Mouse (Mus musculus): ENCODE measurements around the gene Pstpip1.
A peak's percentile ranks its signal among the peaks of the same experiment; 100 is the strongest.

Pstpip1 gene

GRCm38 (mm10) chr9:56089778-56090520, at the start of gene Pstpip1:
Pstpip1 (plus strand) TSS chr9:56089962.
- peak; percentile 53 to 76 for DNase-seq (ENCODE audit: inconsistent age in 2 of 2, low spot score in 1 of 2)

DNA sequence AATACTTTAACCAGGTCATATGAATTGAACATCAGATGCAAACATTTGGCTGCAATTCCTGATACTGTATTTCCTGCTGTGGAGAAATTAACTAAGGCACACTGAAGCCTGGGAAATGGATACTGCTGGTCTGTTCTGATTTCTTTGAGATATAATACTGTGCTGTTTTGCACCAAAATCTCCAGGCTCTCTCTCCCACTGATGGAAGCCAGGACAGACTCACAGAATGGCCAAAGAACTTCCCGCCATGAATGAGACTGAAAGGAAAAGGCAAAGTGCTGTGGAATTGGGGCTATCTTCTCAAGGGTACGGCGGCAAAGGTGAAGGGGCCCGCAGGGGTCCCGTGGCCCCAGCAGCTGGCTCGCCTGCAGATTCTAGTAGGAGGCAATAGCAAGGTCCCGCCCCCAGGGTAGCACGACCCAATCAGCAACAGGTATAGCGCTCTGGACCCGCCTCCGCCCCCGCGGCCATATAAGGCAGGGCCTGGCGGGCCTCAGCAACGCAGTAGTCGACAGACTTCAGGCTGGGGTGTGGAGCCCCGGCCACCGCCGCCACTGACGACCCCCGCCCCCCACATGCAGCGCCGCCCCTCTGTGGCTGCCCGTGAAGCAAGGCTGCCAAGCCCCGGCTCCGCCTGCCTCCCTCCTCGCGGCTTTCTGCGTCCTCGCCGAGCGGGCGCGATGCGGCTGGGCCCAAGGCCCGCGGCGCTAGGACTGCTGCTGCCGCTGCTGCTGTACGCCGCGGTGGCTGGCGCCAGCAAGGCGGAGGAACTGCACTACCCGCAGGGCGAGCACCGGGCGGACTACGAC, 48.2 kb upstream of the Pstpip1 start, which contains the start of gene Rcn2:
TSS of gene Rcn2 (plus strand) at position 474 of the 809 bp plus-strand sequence.
- peak; percentile 95 to 99 for DNase-seq (ENCODE audit: inconsistent age in 2 of 2, low spot score in 1 of 2)

DNA sequence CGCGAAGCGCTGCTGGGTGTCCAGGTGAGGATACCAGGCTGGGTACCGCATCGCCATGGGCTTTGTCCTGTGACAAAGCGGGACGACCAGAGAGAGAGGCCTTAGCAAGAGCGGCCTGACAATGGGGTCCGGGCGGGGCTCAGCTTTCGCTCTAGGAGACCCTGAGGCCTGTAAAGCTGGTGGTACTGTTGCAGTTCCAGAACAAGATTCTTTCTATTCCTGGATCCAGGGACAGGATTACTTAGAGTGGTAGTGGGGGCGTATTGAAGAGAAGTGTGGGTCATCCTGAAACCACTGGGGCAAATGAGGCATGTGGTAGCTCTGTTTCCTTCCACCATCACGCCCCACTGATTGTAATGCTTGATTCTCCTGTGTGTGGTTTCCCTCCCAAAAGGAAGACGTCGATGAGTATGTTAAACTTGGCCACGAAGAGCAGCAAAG, 47.6 kb upstream of the Pstpip1 start:
- DNase-seq (ENCODE audit: inconsistent age in 2 of 2, low spot score in 1 of 2) = no peak

GRCm38 (mm10) chr9:56053796-56054195, 36.0 kb upstream of the Pstpip1 start:
- DNase-seq (ENCODE audit: inconsistent age in 2 of 2, low spot score in 1 of 2) = no peak

DNA sequence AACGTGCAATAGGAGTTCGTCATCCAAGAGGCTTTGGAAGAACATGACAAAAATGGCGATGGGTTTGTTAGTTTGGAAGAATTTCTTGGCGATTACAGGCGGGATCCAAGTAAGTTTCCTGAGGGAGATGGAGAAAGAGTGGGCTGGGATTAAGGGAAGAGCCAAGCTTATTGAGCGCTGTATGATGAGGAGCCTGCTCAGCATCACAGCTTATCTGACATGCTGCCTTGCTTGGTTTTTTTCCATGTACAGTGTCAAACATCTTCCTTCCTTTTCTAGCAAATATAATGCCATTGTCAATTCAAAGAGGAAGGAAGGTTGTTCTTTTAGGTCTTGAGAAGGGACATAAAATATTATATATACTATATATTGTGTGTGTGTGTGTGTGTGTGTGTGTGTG, 33.6 kb upstream of the Pstpip1 start:
- no peak for DNase-seq (ENCODE audit: inconsistent age in 2 of 2, low spot score in 1 of 2)

GRCm38 (mm10) chr9:56062336-56062735, 27.4 kb upstream of the Pstpip1 start:
- DNase-seq (ENCODE audit: inconsistent age in 2 of 2, low spot score in 1 of 2) = no peak

DNA sequence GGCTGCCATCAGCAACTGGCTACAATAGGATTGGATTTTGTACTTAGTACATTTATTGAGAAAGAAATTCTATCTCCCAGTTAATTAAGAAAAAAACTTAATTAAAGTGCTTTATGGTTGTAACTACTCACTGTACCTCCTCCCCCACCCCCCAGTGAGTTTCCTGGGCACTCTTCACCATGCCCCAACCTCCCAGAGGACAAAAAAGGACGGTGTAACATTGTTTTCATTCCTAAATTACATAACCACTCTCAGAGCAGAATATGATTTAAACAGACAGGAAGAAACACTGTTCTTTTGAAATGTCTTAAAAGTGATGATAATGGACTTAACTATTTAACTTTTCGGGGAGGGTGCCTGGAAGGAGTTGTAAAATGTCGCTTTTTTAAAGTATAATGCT, 24.8 kb upstream of the Pstpip1 start:
- DNase-seq (ENCODE audit: inconsistent age in 2 of 2, low spot score in 1 of 2) = peak in 1 of 2 experiments; percentile 38

GRCm38 (mm10) chr9:56067964-56068363, 21.8 kb upstream of the Pstpip1 start:
- no peak for DNase-seq (ENCODE audit: inconsistent age in 2 of 2, low spot score in 1 of 2)

DNA sequence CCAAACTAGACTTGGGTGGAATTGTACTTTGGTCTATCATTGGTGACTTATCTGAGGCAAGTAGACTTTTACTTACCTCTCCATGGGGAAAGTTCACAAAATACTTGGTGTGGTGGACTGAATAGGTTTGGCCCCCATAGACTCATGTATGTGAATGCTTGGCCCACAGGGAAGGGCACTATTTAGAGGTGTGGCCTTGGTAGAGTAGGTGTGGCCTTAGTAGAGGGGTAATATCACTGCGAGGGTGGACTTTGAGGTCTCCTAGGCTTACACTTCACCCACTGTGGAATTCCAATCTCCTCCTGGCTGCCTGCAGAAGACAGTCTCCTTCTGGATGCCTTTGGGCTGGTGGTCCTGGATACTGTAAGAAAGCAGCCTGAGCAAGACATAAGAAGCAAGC, 21.1 kb upstream of the Pstpip1 start:
- DNase-seq (ENCODE audit: inconsistent age in 2 of 2, low spot score in 1 of 2) = no peak

GRCm38 (mm10) chr9:56072861-56073260, 16.9 kb upstream of the Pstpip1 start:
- DNase-seq (ENCODE audit: inconsistent age in 2 of 2, low spot score in 1 of 2) = no peak

- no peak for DNase-seq (ENCODE audit: inconsistent age in 2 of 2, low spot score in 1 of 2)
These were observed 14.9 kb upstream of the Pstpip1 start for GRCm38 (mm10) chr9:56074863-56075262.

GRCm38 (mm10) chr9:56075264-56075663, 14.5 kb upstream of the Pstpip1 start:
- peak; percentile 77 to 83 for DNase-seq (ENCODE audit: inconsistent age in 2 of 2, low spot score in 1 of 2)

GRCm38 (mm10) chr9:56075901-56076620, 13.7 kb upstream of the Pstpip1 start:
- peak; percentile 23 to 43 for DNase-seq (ENCODE audit: inconsistent age in 2 of 2, low spot score in 1 of 2)

DNA sequence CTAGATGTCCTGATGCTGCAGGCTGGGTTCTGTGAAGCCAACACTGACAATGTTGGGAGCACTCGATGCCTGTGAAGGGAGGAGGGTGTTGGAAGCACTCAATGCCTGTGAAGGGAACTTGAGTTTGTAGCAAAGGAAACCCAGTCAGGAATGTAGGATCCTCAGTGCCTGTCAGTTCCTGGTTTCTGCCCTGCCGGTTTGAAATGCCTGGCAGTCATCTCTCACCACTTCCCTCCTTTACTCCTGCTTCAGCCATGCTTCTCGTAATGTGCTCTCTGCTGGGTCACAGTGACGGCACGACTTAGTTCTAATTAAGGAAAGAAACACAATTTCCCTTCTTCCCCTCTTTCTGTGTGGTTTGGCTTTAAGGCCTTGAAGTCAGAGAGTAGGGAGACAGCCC, 10.2 kb upstream of the Pstpip1 start:
- no peak for DNase-seq (ENCODE audit: inconsistent age in 2 of 2, low spot score in 1 of 2)

DNA sequence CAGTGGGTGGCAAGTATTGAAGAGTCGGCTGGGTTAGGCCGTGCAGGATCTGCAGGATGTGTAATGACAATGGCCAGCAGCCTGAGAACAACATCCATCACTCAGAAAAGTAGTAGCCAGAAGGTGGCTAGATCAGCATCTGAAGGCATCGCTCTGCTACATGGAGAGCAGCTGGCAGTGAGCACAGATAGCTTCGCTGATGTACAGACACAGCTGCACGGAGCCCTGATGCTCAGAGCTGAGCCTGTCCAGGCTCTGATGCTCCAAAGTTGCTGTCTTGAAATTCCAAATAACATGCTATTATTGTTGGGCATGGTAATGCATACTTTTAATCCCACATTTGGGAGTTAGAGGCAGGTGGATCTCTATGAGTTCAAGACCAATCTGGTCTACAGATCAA, 3.2 kb upstream of the Pstpip1 start:
- no peak for DNase-seq (ENCODE audit: inconsistent age in 2 of 2, low spot score in 1 of 2)

DNA sequence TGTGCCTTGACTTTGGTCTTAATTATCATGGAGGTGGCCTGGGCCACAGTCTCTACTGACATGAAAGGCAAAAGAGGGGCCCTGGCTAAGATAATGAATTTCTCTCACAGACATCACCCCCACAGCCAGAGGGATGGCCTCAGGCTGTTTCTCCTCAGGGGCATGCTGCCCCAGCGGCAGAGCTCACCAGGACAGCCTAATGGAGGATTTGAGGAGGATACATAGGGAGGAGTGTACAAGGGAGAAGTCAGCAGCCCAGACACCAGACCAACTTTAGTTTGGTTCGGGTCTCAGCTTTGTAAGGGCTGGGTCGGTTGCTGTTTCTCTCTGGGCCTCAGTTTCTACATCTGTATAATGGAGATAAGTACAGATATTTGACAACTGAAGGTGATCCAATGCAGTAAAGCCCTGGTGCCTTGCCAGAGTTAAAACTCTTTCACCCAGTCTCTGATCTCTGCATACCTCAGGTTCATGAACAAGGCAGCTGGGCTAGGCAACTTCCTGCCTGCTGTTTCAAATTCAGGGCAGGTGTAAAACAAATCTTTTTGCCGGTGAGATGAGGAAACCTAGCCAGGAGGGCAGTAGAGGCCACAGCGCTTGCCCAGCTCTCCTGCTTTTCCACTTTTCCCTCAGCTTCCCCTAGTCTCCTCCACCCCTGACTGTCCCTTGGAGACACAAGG, 924 bp downstream of the Pstpip1 start:
- DNase-seq (ENCODE audit: inconsistent age in 2 of 2, low spot score in 1 of 2) = no peak

DNA sequence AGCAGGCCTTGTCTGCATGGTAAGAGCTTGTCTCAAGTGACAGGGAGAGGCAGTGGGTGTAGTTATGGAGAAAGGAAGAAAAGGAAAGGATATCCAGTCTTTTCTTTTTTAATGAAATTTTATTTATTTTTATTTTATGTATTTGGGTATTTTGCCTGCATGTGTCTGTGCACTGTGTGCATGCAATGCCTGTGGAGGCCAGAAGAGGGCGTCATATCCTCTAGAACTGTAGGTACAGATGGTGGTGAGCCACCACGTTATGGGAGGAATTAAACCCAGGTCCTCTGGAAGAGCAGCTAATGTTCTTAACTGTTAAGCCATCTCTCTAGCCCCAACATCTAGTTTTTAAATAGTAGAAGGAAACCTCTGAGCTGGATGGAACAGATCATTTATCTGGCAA, 2.3 kb downstream of the Pstpip1 start:
- no peak for DNase-seq (ENCODE audit: inconsistent age in 2 of 2, low spot score in 1 of 2)

DNA sequence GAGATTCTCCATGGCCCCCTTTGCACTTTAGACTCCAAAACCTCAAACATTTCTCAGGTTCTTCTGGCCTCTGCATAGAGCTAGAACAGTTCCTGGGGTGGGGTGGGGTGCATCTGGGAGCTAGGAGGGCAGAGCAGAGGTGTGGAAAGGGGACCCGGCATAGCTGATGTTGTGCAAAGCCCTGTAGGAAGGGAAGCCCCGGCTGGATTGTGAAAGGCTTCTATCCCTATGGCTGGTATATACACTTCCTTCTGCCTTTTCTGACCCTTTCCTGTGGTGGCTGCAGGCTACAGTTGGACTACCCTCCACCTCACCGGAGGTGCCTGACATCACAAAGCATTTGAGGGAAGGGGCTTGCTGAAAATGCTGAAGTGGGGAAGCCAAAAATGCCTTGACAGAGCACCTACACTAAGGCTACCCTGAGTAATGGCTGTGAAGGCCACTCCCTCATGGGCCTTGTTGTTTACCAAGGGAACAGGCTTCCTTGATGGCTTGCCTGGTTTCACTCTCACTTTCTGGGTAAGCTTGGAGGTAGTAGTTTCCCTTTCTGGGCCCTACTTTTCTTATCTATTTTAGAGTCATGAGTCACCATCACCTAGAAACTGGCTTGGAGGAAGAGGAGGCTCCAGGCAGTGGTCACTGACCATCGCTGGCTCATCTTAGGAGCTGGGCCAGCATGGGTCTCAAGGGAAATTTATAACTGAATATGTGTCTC, 8.0 kb downstream of the Pstpip1 start:
- peak in 1 of 2 experiments; percentile 42 for DNase-seq (ENCODE audit: inconsistent age in 2 of 2, low spot score in 1 of 2)

DNA sequence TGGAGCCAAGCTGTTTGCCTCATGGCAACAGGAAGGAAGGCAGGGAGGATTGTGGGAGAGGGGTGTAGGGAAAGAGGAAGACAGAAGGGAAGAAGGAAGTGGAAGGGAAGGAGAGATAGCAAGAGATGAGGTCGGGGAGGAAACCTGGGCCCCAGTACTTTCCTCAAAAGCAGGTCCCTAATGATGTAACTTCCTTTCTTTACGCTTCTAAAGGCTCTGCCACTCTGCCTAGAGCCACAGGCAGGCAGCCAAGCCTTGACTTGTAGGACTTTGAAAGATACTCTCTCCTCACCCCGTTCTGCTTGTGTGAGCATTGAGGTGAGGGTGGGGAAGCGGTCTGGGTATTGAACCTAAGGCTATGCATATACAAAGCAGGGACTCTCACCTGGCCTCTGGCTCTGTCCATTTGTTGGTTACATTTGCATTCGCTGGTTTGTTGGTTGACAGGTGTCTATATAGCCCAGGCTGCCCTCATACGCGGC, 10.3 kb downstream of the Pstpip1 start:
- no peak for DNase-seq (ENCODE audit: inconsistent age in 2 of 2, low spot score in 1 of 2)

GRCm38 (mm10) chr9:56101022-56101421, 11.3 kb downstream of the Pstpip1 start:
- peak in 1 of 2 experiments; percentile 39 for DNase-seq (ENCODE audit: inconsistent age in 2 of 2, low spot score in 1 of 2)

All from adrenal gland, adult (tissue).